Mouse (Mus musculus) heart, postnatal 0 days (tissue): ENCODE measurements at regions not wholly inside any gene's neighbourhood (a gene's known extent, or its start where the extent isn't known, plus 50 kb on each side); places are given as distances from the start of the nearest gene placed in this dataset.

Experiments used
- CTCF ChIP-seq: IDR thresholded peaks from 2 replicates; pipeline ENCODE4 v1.5.1; 2016; ENCODE audit warnings: antibody characterized with exemption, control low read depth, low read depth
- EP300 ChIP-seq: IDR thresholded peaks from 2 replicates; pipeline ENCODE4 v1.6.1; 2016; ENCODE audit warnings: antibody characterized with exemption, low read depth

DNA sequence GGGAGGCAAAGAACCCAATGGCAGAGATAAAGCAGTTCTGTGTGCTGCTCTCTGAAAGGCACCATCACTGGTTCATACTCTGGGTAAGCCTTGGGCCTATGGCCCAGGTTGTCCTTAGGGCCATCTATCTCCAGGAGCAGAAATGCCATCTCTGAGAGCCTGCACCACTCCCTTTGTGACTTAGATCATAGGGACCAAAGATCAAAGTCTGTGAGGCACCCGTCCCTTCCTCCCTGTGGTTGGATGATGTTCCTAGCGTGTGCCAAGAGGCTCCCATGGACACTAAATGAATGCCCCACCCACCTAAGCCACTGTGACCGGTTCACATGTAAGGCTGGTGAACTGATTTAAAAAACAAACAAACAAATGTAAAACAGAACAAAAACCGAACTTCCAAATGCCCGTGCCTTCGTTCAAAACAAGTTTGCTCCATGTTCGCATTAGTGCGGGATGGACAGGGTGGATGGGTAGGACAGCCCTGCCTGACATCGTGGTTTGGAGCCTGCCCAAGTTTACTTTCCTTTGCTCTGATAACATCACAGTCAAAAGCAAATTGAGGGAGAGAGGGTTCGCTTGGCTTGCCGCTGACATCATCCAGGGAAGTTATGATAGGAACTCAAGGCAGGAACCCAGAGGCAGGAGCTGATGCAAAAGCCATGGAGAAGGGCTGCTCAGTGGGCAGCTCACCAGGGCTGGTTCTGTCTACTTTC lies 418.6 kb downstream of the Med13l start:
- TF ChIP-seq CTCF, result no peak
- no peak for TF ChIP-seq EP300
